Mouse (Mus musculus): ENCODE results near the gene Fam174b. TPM values are rescaled to one million over a fixed set of nuclear protein-coding genes. Genes with fewer than 3 reads are reported as not detected.

Fam174b gene
- 100 to 1,000 TPM; 173 to 176 TPM for total RNA-seq (2021)

- peak; percentile 54 for DNase-seq (ENCODE audit: low spot score)
- intact Hi-C loops (cut with DNase I): no loop called here
Observed at GRCm38 (mm10) chr7:73740111-73741035, at the start of gene Fam174b. Gene Fam174b (plus strand): TSS chr7:73740302.

- intact Hi-C loops (cut with DNase I): no loop called here
- DNase-seq (ENCODE audit: low spot score): no peak
Observed at GRCm38 (mm10) chr7:73697092-73697491, 43.0 kb upstream of the Fam174b start.

- intact Hi-C loops (cut with DNase I): no loop called here
- no peak for DNase-seq (ENCODE audit: low spot score)
Observed at GRCm38 (mm10) chr7:73704305-73704704, 35.8 kb upstream of the Fam174b start.

- no peak for DNase-seq (ENCODE audit: low spot score)
- intact Hi-C loops (cut with DNase I): no loop called here
Observed at GRCm38 (mm10) chr7:73713506-73713905, 26.6 kb upstream of the Fam174b start.

GRCm38 (mm10) chr7:73715928-73716749 is 24.0 kb upstream of the Fam174b start:
- peak; percentile 31 for DNase-seq (ENCODE audit: low spot score)
- intact Hi-C loops (cut with DNase I): loop anchor here (5.0 kb wide), 1 partner anchor 59 kb away; no protein-coding TSS in a partner anchor

GRCm38 (mm10) chr7:73716841-73717240 is 23.3 kb upstream of the Fam174b start:
- intact Hi-C loops (cut with DNase I): loop anchor here (5.0 kb wide), 1 partner anchor 60 kb away; no protein-coding TSS in a partner anchor

GRCm38 (mm10) chr7:73718031-73718430 is 22.1 kb upstream of the Fam174b start:
- intact Hi-C loops (cut with DNase I): loop anchor here (5.0 kb wide), 1 partner anchor 61 kb away; no protein-coding TSS in a partner anchor

More at GRCm38 (mm10) chr7:73716841-73717240, 23.3 kb upstream of the Fam174b start:
- no peak for DNase-seq (ENCODE audit: low spot score)

GRCm38 (mm10) chr7:73718497-73719007 is 21.6 kb upstream of the Fam174b start:
- DNase-seq (ENCODE audit: low spot score): no peak
- intact Hi-C loops (cut with DNase I): loop anchor here (5.0 kb wide), 1 partner anchor 61 kb away; no protein-coding TSS in a partner anchor

More at GRCm38 (mm10) chr7:73718031-73718430, 22.1 kb upstream of the Fam174b start:
- DNase-seq (ENCODE audit: low spot score): peak; percentile 53

- no peak for DNase-seq (ENCODE audit: low spot score)
- intact Hi-C loops (cut with DNase I): no loop called here
Observed at GRCm38 (mm10) chr7:73721046-73721445, 19.1 kb upstream of the Fam174b start.

GRCm38 (mm10) chr7:73721764-73722163 is 18.3 kb upstream of the Fam174b start:
- DNase-seq (ENCODE audit: low spot score): no peak
- intact Hi-C loops (cut with DNase I): no loop called here

GRCm38 (mm10) chr7:73729913-73730312 is 10.2 kb upstream of the Fam174b start:
- intact Hi-C loops (cut with DNase I): no loop called here
- DNase-seq (ENCODE audit: low spot score): no peak

- intact Hi-C loops (cut with DNase I): no loop called here
- no peak for DNase-seq (ENCODE audit: low spot score)
Observed at GRCm38 (mm10) chr7:73730430-73731022, 9.6 kb upstream of the Fam174b start.

- no peak for DNase-seq (ENCODE audit: low spot score)
- intact Hi-C loops (cut with DNase I): no loop called here
Observed at GRCm38 (mm10) chr7:73736046-73736445, 4.1 kb upstream of the Fam174b start.

GRCm38 (mm10) chr7:73741392-73741791 is 1.3 kb downstream of the Fam174b start:
- intact Hi-C loops (cut with DNase I): no loop called here
- DNase-seq (ENCODE audit: low spot score): no peak

- intact Hi-C loops (cut with DNase I): no loop called here
- no peak for DNase-seq (ENCODE audit: low spot score)
Observed at GRCm38 (mm10) chr7:73741841-73742240, 1.7 kb downstream of the Fam174b start.

- no peak for DNase-seq (ENCODE audit: low spot score)
- intact Hi-C loops (cut with DNase I): no loop called here
Observed at GRCm38 (mm10) chr7:73743144-73743543, 3.0 kb downstream of the Fam174b start.

- DNase-seq (ENCODE audit: low spot score): no peak
- intact Hi-C loops (cut with DNase I): no loop called here
Observed at GRCm38 (mm10) chr7:73743831-73744370, 3.8 kb downstream of the Fam174b start.

GRCm38 (mm10) chr7:73745903-73746302 is 5.8 kb downstream of the Fam174b start:
- DNase-seq (ENCODE audit: low spot score): no peak
- intact Hi-C loops (cut with DNase I): no loop called here

GRCm38 (mm10) chr7:73746836-73747235 is 6.7 kb downstream of the Fam174b start:
- intact Hi-C loops (cut with DNase I): no loop called here
- no peak for DNase-seq (ENCODE audit: low spot score)
